Mouse (Mus musculus) MEL (cell line): ENCODE results near the gene Prr5. TPM values are rescaled to one million over a fixed set of nuclear protein-coding genes. Genes with fewer than 3 reads are reported as not detected.

Experiments used
- DNase-seq: peaks from one replicate; pipeline ENCODE4 v3.0.0; 2011; ENCODE audit warnings: low read depth, low spot score
- H3K27ac ChIP-seq: 2 replicates; pipeline ENCODE4 v1.5.1; 2012; ENCODE audit warnings: low read depth, mild to moderate bottlenecking, control low read depth, low read length, moderate library complexity; ENCODE audit not compliant: control insufficient read depth
- H3K27me3 ChIP-seq, 2 experiments: fragments of 150-350 bp in 1 of 2; sonication (generic) in 1 of 2; 2 replicates each; pipeline ENCODE4 v1.6.1; 2012; ENCODE audit warnings: low read length in 2 of 2, mild to moderate bottlenecking in 2 of 2, improper control_type of control experiment in 1 of 2, moderate library complexity in 1 of 2; ENCODE audit not compliant: insufficient read depth in 2 of 2, control insufficient read depth in 1 of 2
- H3K36me3 ChIP-seq, 2 experiments: 2 replicates each; pipeline ENCODE4 v1.6.1; 2012 to 2014; ENCODE audit warnings: low read length in 2 of 2, improper control_type of control experiment in 1 of 2, inconsistent platforms in 1 of 2, mild to moderate bottlenecking in 1 of 2; ENCODE audit not compliant: insufficient read depth in 2 of 2, control insufficient read depth in 1 of 2
- H3K4me1 ChIP-seq, 2 experiments: fragments of 150-350 bp in 1 of 2; sonication (generic) in 1 of 2; 2 replicates each; pipeline ENCODE4 v1.6.1; 2012; ENCODE audit warnings: low read length in 2 of 2, improper control_type of control experiment in 1 of 2, mild to moderate bottlenecking in 1 of 2; ENCODE audit not compliant: insufficient read depth in 2 of 2, control insufficient read depth in 1 of 2
- H3K4me3 ChIP-seq, 2 experiments: fragments of 150-350 bp in 1 of 2; sonication (generic) in 1 of 2; 2 replicates each; pipeline ENCODE4 v1.5.1; 2012; ENCODE audit warnings: low read depth in 2 of 2, low read length in 2 of 2, mild to moderate bottlenecking in 2 of 2, moderate library complexity in 2 of 2, control low read depth in 1 of 2, improper control_type of control experiment in 1 of 2; ENCODE audit not compliant: control insufficient read depth in 1 of 2, insufficient read depth in 1 of 2
- H3K79me2 ChIP-seq: 2 replicates; pipeline ENCODE4 v1.6.1; 2012; ENCODE audit warnings: mild to moderate bottlenecking, low read length, moderate library complexity; ENCODE audit not compliant: control insufficient read depth, poor library complexity, insufficient read depth
- H3K9ac ChIP-seq: 2 replicates; pipeline ENCODE4 v1.6.1; 2012; ENCODE audit warnings: low read depth, mild to moderate bottlenecking, control low read depth, low read length, moderate library complexity; ENCODE audit not compliant: control insufficient read depth, poor library complexity, severe bottlenecking
- H3K9me3 ChIP-seq: fragments of 150-350 bp; sonication (generic); replicated peaks from 2 replicates; pipeline ENCODE4 v1.6.1; 2012; ENCODE audit warnings: mild to moderate bottlenecking, low read length, improper control_type of control experiment, moderate library complexity; ENCODE audit not compliant: insufficient read depth
- CHD2 ChIP-seq: IDR thresholded peaks from 2 replicates; pipeline ENCODE4 v1.6.1; 2011; ENCODE audit warnings: low read length, improper control_type of control experiment
- ELF1 ChIP-seq: IDR thresholded peaks from 2 replicates; pipeline ENCODE4 v1.6.1; 2014; ENCODE audit warnings: low read depth, mild to moderate bottlenecking, inconsistent platforms, low read length, improper control_type of control experiment, moderate library complexity
- EP300 ChIP-seq, 2 experiments: IDR thresholded peaks; 2 replicates each; pipeline ENCODE4 v1.6.1; 2011; ENCODE audit warnings: improper control_type of control experiment in 2 of 2, low read length in 2 of 2, low read depth in 1 of 2, mild to moderate bottlenecking in 1 of 2
- ETS1 ChIP-seq: IDR thresholded peaks from 2 replicates; pipeline ENCODE4 v1.6.1; 2012; ENCODE audit warnings: low read depth, mild to moderate bottlenecking, inconsistent platforms, low read length, improper control_type of control experiment, moderate library complexity
- GABPA ChIP-seq: IDR thresholded peaks from 2 replicates; pipeline ENCODE4 v1.6.1; 2012; ENCODE audit warnings: low read depth, mild to moderate bottlenecking, inconsistent platforms, low read length, improper control_type of control experiment, moderate library complexity
- HCFC1 ChIP-seq: IDR thresholded peaks from 2 replicates; pipeline ENCODE4 v1.6.1; 2012; ENCODE audit warnings: low read depth, mild to moderate bottlenecking, inconsistent platforms, low read length, improper control_type of control experiment, moderate library complexity
- MAFK ChIP-seq: IDR thresholded peaks from 2 replicates; pipeline ENCODE4 v1.6.1; 2011; ENCODE audit warnings: low read depth, mild to moderate bottlenecking, low read length, improper control_type of control experiment, borderline replicate concordance
- MEF2A ChIP-seq: IDR thresholded peaks from 2 replicates; pipeline ENCODE4 v1.6.1; 2014; ENCODE audit warnings: low read depth, mild to moderate bottlenecking, inconsistent platforms, low read length, improper control_type of control experiment; ENCODE audit not compliant: poor library complexity, insufficient replicate concordance, severe bottlenecking; ENCODE audit errors: extremely low read depth
- MYB ChIP-seq: IDR thresholded peaks from 2 replicates; pipeline ENCODE4 v1.6.1; 2011; ENCODE audit warnings: mild to moderate bottlenecking, low read depth, low read length, improper control_type of control experiment
- POLR2A ChIP-seq, 2 experiments: IDR thresholded peaks; 2 replicates each; pipeline ENCODE4 v1.6.1; 2011 to 2012; ENCODE audit warnings: low read length in 2 of 2, mild to moderate bottlenecking in 2 of 2, control low read depth in 1 of 2, improper control_type of control experiment in 1 of 2, low read depth in 1 of 2, moderate library complexity in 1 of 2; ENCODE audit not compliant: control insufficient read depth in 1 of 2, insufficient read depth in 1 of 2, poor library complexity in 1 of 2
- RAD21 ChIP-seq: IDR thresholded peaks from 2 replicates; pipeline ENCODE4 v1.6.1; 2011; ENCODE audit warnings: mild to moderate bottlenecking, low read depth, low read length, improper control_type of control experiment
- RCOR1 ChIP-seq: IDR thresholded peaks from 2 replicates; pipeline ENCODE4 v1.6.1; 2012; ENCODE audit warnings: low read depth, mild to moderate bottlenecking, inconsistent platforms, low read length, improper control_type of control experiment
- SIN3A ChIP-seq: IDR thresholded peaks from 2 replicates; pipeline ENCODE4 v1.6.1; 2012; ENCODE audit warnings: low read length, improper control_type of control experiment, inconsistent platforms
- TAL1 ChIP-seq: IDR thresholded peaks from 2 replicates; pipeline ENCODE4 v1.6.1; 2012; ENCODE audit warnings: mild to moderate bottlenecking, inconsistent platforms, low read length, moderate library complexity, mixed read lengths
- TBP ChIP-seq: IDR thresholded peaks from 2 replicates; pipeline ENCODE4 v1.8.0; 2011; ENCODE audit warnings: low read depth, low read length, improper control_type of control experiment
- ZKSCAN1 ChIP-seq: IDR thresholded peaks from 2 replicates; pipeline ENCODE4 v1.6.1; 2012; ENCODE audit warnings: low read depth, mild to moderate bottlenecking, inconsistent platforms, low read length, improper control_type of control experiment, moderate library complexity
- polyA plus RNA-seq, 2 experiments: library from polyadenylated mRNA; stranded (reverse) in 1 of 2; unstranded in 1 of 2; fragments of >175 nt in 1 of 2; fragments of >200 nt in 1 of 2; gene quantifications; 2 replicates each; pipeline versions ENCODE4 v1.2.1 to v1.2.4; 2012; ENCODE audit warnings: low replicate concordance in 2 of 2, low read depth in 1 of 2; ENCODE audit not compliant: insufficient read length in 2 of 2, insufficient read depth in 1 of 2, missing spikeins in 1 of 2
- total RNA-seq: library from RNA; depleted of rRNA; stranded (reverse); fragments of 300-350 nt; gene quantifications from 2 replicates; pipeline ENCODE4 v1.2.3, GENCODE M21; 2012

Gene Prr5
- total and polyA plus RNA-seq, 3 experiments, result not detected

DNA sequence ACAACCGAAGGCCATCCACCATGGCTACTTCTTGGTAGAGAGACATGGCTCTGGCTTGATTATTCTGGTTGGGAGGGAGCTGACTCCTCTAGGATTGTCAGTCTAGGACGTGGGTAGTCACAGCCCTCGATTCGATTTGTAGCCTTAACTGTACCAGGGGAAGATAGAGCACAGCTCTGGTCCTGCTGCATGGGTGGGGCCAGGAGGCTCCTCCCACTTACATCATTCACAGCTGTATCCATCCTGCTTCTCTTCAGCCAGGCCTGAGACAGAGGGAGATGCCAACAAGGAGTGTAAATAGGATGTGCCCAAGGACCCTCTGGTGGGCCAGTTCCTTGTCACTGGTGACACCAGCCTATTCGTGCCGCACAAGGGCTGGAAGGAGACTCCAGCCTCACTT is 1.8 kb upstream of the Prr5 start:
- DNase-seq, result no peak
- no peak for TF ChIP-seq CHD2
- no peaks in the 10 kb centered on the region for H3K9me3 ChIP-seq
- H3K9ac ChIP-seq, result no peak overlapping the region
- no peak overlapping the region for H3K27ac ChIP-seq
- no peaks in the 10 kb centered on the region for H3K36me3 ChIP-seq
- H3K4me3 ChIP-seq, result no peak overlapping the region
- no peaks in the 10 kb centered on the region for H3K4me1 ChIP-seq
- no peaks in the 10 kb centered on the region for H3K79me2 ChIP-seq
- no peaks in the 10 kb centered on the region; a peak in 1 of 4 replicates for H3K27me3 ChIP-seq

DNA sequence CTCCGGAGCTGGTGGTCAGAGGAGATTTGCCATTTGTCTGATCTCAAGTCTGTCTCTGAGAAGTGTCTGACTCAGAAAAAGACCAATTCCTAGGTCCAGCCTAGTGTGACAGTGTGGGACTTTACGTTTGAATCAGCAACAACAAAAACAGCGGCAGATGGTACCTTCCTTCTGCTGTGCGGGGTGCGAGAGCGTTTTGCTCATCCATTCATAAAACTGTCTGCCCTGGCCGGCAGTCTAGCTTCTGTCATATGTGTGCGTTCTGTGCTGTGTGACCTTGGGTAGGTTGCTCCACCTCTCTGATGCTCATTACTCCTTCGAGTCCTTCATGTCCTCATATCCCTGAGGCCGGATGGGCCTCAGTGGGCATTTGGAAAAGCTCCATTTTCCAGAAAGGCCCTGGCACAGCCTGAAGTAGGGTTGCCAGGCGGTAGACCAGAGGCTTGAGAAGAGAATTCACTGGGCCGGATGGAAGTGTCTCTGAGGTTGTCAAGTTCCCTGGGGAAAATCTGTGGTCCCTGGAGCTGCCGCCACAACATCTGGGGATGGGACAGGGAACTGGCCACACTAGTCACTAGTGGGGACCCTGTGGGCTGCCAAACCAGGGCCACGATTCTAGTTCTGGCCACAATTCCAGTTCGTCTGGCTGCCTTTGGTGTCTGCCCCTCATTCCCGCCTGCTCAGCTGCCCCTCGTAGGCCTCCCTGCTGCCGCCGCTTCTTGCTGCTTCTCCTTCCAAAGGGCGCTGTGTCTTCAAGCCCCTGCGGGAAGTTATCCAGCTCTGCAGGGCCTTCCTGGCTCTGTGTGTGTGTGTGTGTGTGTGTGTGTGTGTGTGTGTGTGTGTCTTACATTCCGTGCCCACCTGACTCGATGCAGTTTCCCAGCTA is 594 bp downstream of the Prr5 start:
- H3K9me3 ChIP-seq, result no peaks in the 10 kb centered on the region
- H3K27me3 ChIP-seq, result no peaks in the 10 kb centered on the region; a peak in 1 of 4 replicates
- no peak overlapping the region for H3K4me3 ChIP-seq
- H3K27ac ChIP-seq, result no peak overlapping the region
- DNase-seq, result no peak
- H3K79me2 ChIP-seq, result no peaks in the 10 kb centered on the region
- no peaks in the 10 kb centered on the region for H3K4me1 ChIP-seq
- TF ChIP-seq MYB (no peak), ETS1 (no peak), POLR2A (IDR thresholded peaks at IDR 0.05; ENCODE audit: control insufficient read depth in 1 of 2, insufficient read depth in 1 of 2, low read depth in 1 of 2, low read length in 2 of 2, poor library complexity in 1 of 2) (no peak), MAFK (no peak), SIN3A (no peak), ZKSCAN1 (no peak), GABPA (no peak), RCOR1 (no peak), CHD2 (no peak), EP300 (IDR thresholded peaks at IDR 0.05; ENCODE audit: low read depth in 1 of 2, low read length in 2 of 2) (no peak), MEF2A (no peak), ELF1 (no peak), TAL1 (no peak), HCFC1 (no peak), TBP (no peak), RAD21 (no peak)
- H3K36me3 ChIP-seq, result no peaks in the 10 kb centered on the region
- H3K9ac ChIP-seq, result no peak overlapping the region
